Mouse (Mus musculus) T-cell, adult 2 months (primary cell): ENCODE measurements around the gene Fnip1.
"Not testable (repeated sequence)": the region's sequence is repeated elsewhere in the genome, so short reads cannot be mapped to it uniquely, and the experiment has no call there.

Experiments
- DNase-seq: peaks from one replicate; pipeline ENCODE4 v3.0.0; 2022; ENCODE audit warnings: low spot score

Gene Fnip1

GRCm38 (mm10) chr11:54437823-54438337, at the start of gene Fnip1:
Gene Fnip1, plus strand, starts transcription at chr11:54438199.
- DNase-seq = peak; percentile 95

- no peak for DNase-seq
These were observed 47.6 kb upstream of the Fnip1 start for GRCm38 (mm10) chr11:54390386-54390785.

- no peak for DNase-seq
These were observed 46.7 kb upstream of the Fnip1 start for GRCm38 (mm10) chr11:54391326-54391725.

GRCm38 (mm10) chr11:54396686-54397085, 41.3 kb upstream of the Fnip1 start:
- no peak for DNase-seq

- DNase-seq = no peak
These were observed 39.9 kb upstream of the Fnip1 start for GRCm38 (mm10) chr11:54398058-54398457.

GRCm38 (mm10) chr11:54400803-54401202, 37.2 kb upstream of the Fnip1 start:
- not testable (repeated sequence) for DNase-seq

GRCm38 (mm10) chr11:54404885-54405284, 33.1 kb upstream of the Fnip1 start:
- no peak for DNase-seq

- DNase-seq = no peak
These were observed 31.0 kb upstream of the Fnip1 start for GRCm38 (mm10) chr11:54406930-54407546.

GRCm38 (mm10) chr11:54410612-54411011, 27.4 kb upstream of the Fnip1 start:
- no peak for DNase-seq

GRCm38 (mm10) chr11:54413017-54413416, 25.0 kb upstream of the Fnip1 start:
- DNase-seq = no peak

GRCm38 (mm10) chr11:54423007-54423406, 15.0 kb upstream of the Fnip1 start:
- no peak for DNase-seq

GRCm38 (mm10) chr11:54426267-54426666, 11.7 kb upstream of the Fnip1 start:
- no peak for DNase-seq

GRCm38 (mm10) chr11:54427138-54427537, 10.9 kb upstream of the Fnip1 start:
- DNase-seq = no peak

GRCm38 (mm10) chr11:54427695-54428352, 10.2 kb upstream of the Fnip1 start:
- no peak for DNase-seq

GRCm38 (mm10) chr11:54429224-54429623, 8.8 kb upstream of the Fnip1 start:
- DNase-seq = no peak

GRCm38 (mm10) chr11:54435797-54436196, 2.2 kb upstream of the Fnip1 start:
- DNase-seq = no peak

GRCm38 (mm10) chr11:54437310-54437822, 633 bp upstream of the Fnip1 start:
- peak; percentile 1 for DNase-seq

- peak; percentile 47 for DNase-seq
These were observed 375 bp downstream of the Fnip1 start for GRCm38 (mm10) chr11:54438366-54438781.

GRCm38 (mm10) chr11:54438991-54439690, 1.1 kb downstream of the Fnip1 start:
- DNase-seq = no peak

GRCm38 (mm10) chr11:54439691-54440029, 1.7 kb downstream of the Fnip1 start:
- DNase-seq = no peak

- not testable (repeated sequence) for DNase-seq
These were observed 12.8 kb downstream of the Fnip1 start for GRCm38 (mm10) chr11:54450757-54451156.

- no peak for DNase-seq
These were observed 16.5 kb downstream of the Fnip1 start for GRCm38 (mm10) chr11:54454516-54454915.

GRCm38 (mm10) chr11:54456875-54457274, 18.9 kb downstream of the Fnip1 start:
- DNase-seq = no peak
